Mouse (Mus musculus) liver, adult 2 months (tissue): ENCODE measurements at regions not wholly inside any gene's neighbourhood (a gene's known extent, or its start where the extent isn't known, plus 50 kb on each side); places are given as distances from the start of the nearest gene placed in this dataset.

Experiments used
- CTCF ChIP-seq: fragments of 200-500 bp; IDR thresholded peaks from 2 replicates; pipeline ENCODE4 v1.5.1; 2011; ENCODE audit warnings: low read depth, low read length, control low read depth
- POLR2A ChIP-seq: fragments of 200-500 bp; IDR thresholded peaks from 2 replicates; pipeline ENCODE4 v1.6.1; 2011; ENCODE audit warnings: low read length, control low read depth; ENCODE audit not compliant: insufficient read depth; ENCODE audit errors: extremely low read depth

- no peak for TF ChIP-seq CTCF
- TF ChIP-seq POLR2A = no peak
Measured at GRCm38 (mm10) chr9:67129095-67129494, 79.9 kb upstream of the Tpm1 start.
